Mouse (Mus musculus): ENCODE results near the gene 4930486L24Rik.
"Not testable (repeated sequence)": the region's sequence is repeated elsewhere in the genome, so short reads cannot be mapped to it uniquely, and the experiment has no call there.

4930486L24Rik gene

GRCm38 (mm10) chr13:60864281-60864680 lies at the start of gene 4930486L24Rik:
4930486L24Rik (minus strand) TSS chr13:60864475.
- no peak for DNase-seq

GRCm38 (mm10) chr13:60904780-60905179 lies 40.5 kb upstream of the 4930486L24Rik start, which contains the start of gene Tpbpb:
Tpbpb (minus strand) TSS chr13:60904880.
- DNase-seq, result not testable (repeated sequence)

- no peak for DNase-seq
Measured at GRCm38 (mm10) chr13:60897328-60897727, 33.1 kb upstream of the 4930486L24Rik start, which contains the start of gene Ctla2b. Ctla2b (minus strand) TSS chr13:60897447.

DNA sequence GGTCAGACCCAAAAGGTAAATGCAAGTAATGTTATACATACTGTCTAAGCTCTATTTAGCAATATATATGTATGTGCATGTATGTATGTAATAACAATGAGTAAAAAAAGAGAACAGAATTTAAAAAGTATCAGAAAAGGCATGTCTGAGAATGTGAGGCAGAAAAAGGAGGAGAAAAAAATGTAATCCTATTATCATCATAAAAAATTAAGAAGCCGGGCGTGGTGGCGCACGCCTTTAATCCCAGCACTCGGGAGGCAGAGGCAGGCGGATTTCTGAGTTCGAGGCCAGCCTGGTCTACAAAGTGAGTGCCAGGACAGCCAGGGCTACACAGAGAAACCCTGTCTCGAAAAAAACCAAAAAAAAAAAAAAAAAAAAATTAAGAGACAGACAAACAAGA lies 32.5 kb upstream of the 4930486L24Rik start, which contains the start of gene Gm49392:
Gene Gm49392, minus strand, starts transcription at position 101 of the 400 bp plus-strand sequence.
- DNase-seq, result not testable (repeated sequence)

GRCm38 (mm10) chr13:60895406-60896160 lies 31.3 kb upstream of the 4930486L24Rik start:
- no peak for DNase-seq

- no peak for DNase-seq
Measured at GRCm38 (mm10) chr13:60892301-60892700, 28.0 kb upstream of the 4930486L24Rik start.

GRCm38 (mm10) chr13:60848241-60849120 lies 15.8 kb downstream of the 4930486L24Rik start:
- DNase-seq, result no peak

GRCm38 (mm10) chr13:60843153-60843552 lies 21.1 kb downstream of the 4930486L24Rik start:
- DNase-seq, result no peak

- no peak for DNase-seq
Measured at GRCm38 (mm10) chr13:60842703-60843102, 21.6 kb downstream of the 4930486L24Rik start.

- DNase-seq, result no peak
Measured at GRCm38 (mm10) chr13:60839353-60839902, 24.8 kb downstream of the 4930486L24Rik start.

DNA sequence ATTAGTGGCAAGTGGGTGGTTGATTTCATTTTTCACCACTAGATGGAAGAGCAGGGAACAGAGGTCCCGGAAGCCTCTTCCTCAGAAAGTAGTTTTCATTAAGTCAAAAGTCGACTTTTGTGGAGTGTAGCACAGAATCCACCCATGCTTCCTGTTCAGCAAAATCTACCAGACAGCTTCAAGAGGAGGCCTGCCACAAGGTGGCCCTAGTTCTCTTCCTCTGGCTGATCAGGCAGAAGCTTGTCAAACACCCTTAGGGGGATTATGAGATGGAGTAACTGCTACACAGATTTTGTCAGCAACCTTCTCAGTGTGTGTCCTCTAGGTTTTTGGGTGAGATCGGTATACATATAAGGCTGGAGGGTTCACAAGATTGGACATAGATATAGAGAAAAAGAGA lies 38.2 kb downstream of the 4930486L24Rik start:
- DNase-seq, result no peak

- DNase-seq, result no peak
Measured at GRCm38 (mm10) chr13:60820486-60821175, 43.6 kb downstream of the 4930486L24Rik start.

DNA sequence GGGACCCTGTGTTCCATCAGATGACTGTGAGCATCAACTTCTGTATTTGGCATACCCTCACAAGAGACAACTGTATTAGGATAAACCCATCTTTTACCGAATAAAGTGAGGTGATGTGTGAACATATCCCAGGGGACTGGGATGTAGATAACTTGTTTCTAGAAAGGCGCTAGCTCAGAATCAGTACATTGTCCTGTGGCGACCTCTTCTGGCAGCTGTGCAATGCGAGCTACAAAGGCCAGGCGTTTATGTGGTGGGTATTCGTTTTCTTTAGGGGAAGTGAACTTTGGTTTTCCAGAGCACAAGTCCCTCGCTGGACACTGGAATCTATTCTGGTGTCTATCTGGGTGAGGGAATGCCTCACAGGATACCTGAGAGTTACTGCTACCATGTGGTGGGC lies 44.8 kb downstream of the 4930486L24Rik start:
- DNase-seq, result no peak

GRCm38 (mm10) chr13:60813722-60814121 lies 50.6 kb downstream of the 4930486L24Rik start:
- no peak for DNase-seq

- no peak for DNase-seq
Measured at GRCm38 (mm10) chr13:60812768-60813167, 51.5 kb downstream of the 4930486L24Rik start.

DNA sequence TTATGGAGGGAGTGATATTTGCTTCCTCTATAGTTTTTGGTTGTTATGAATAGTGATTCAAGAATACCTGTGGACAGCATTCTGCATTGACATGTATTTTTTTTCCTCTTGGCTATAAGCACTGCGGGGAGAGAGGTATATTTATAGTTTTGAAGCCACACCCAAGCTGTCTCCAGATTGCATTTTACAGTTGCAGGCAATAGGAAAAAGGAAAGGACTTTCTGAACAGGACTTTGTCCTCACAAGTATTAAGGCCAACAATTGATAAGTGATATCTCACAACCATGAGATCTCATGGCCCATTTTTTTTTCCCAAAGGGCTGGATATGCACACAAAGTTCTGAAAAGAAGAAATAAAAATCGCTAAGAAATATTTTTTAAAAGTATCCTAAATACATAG lies 54.6 kb downstream of the 4930486L24Rik start:
- no peak for DNase-seq

DNA sequence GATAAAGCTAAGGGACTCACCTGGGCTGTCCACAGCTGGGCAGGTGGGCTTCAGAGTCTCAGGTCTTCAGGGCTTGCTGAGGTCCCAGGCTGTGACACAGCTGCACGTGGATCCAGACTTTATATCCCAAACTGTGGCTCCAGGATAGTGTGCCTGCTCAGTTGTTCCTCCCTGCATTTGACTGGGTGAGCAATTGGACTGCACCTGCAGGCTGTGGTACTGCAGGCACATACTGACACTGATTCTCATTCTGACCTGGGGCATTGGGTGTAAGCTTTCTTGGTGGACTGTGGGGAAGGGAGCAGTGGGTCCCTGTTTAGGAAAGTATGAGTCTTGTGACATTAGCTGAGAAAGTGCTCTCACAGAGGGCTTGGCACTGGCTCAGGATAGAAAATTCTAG lies 61.5 kb downstream of the 4930486L24Rik start, which contains the start of gene Ctsll3:
Gene Ctsll3, minus strand, starts transcription at position 101 of the 400 bp plus-strand sequence.
- no peak for DNase-seq

Measured in cerebellum, adult 11 months (tissue).